Mouse (Mus musculus) heart, embryonic 10.5 days (tissue): ENCODE results near the gene Plce1. TPM values are rescaled to one million over a fixed set of nuclear protein-coding genes. Genes with fewer than 3 reads are reported as not detected.

Experiments used
- DNase-seq: peaks from one replicate; pipeline ENCODE4 v3.0.0-alpha.2; 2017; ENCODE audit warnings: low spot score
- H3K27ac ChIP-seq: fragments of 300-500 bp; sonication (generic); 2 replicates; pipeline ENCODE4 v1.5.1; 2016; ENCODE audit warnings: mild to moderate bottlenecking
- H3K27me3 ChIP-seq: fragments of 300-500 bp; sonication (generic); 2 replicates; pipeline ENCODE4 v1.6.1; 2016; ENCODE audit warnings: mild to moderate bottlenecking; ENCODE audit not compliant: poor library complexity, insufficient read depth, severe bottlenecking
- H3K36me3 ChIP-seq: fragments of 300-500 bp; sonication (generic); 2 replicates; pipeline ENCODE4 v1.6.1; 2016; ENCODE audit warnings: mild to moderate bottlenecking, moderate library complexity
- H3K4me1 ChIP-seq: fragments of 300-500 bp; sonication (generic); 2 replicates; pipeline ENCODE4 v1.6.1; 2016; ENCODE audit warnings: mild to moderate bottlenecking
- H3K4me3 ChIP-seq: fragments of 300-500 bp; sonication (generic); 2 replicates; pipeline ENCODE4 v1.5.1; 2016; ENCODE audit warnings: mild to moderate bottlenecking, moderate library complexity
- H3K9me3 ChIP-seq: fragments of 300-500 bp; sonication (generic); 2 replicates; pipeline ENCODE4 v1.6.1; 2016; ENCODE audit warnings: mild to moderate bottlenecking, moderate library complexity
- WGBS: fragments of 180-500 bp; shearing (Covaris S2); methylation state at CpG from one replicate; pipeline ENCODE4 v1.1.7; 2016; 5-methylcytosine and 5-hydroxymethylcytosine counted together
- polyA plus RNA-seq: library from polyadenylated mRNA; unstranded; fragments of >200 nt; fragmentation: Nextera tagmentation; extraction: Ambion mirVana; gene quantifications from 2 replicates; pipeline ENCODE4 v1.2.1, GENCODE M21; 2016

The Plce1 gene
- polyA plus RNA-seq, 1 experiment from 2014 or later, result 3.6 TPM

- no peaks in the 10 kb centered on the region for H3K27me3 ChIP-seq
- no peak for DNase-seq
- no peaks in the 10 kb centered on the region for H3K36me3 ChIP-seq
- 80% methylated on average over 6 of the region's 6 CpGs for WGBS
- H3K4me1 ChIP-seq, result no peaks in the 10 kb centered on the region
- no peaks in the 10 kb centered on the region for H3K9me3 ChIP-seq
- no peak overlapping the region for H3K27ac ChIP-seq
- H3K4me3 ChIP-seq, result no peak overlapping the region
These were observed 210.6 kb downstream of the Plce1 start for GRCm38 (mm10) chr19:38691533-38691932.

- Histone ChIP-seq H3K27me3 (no peaks in the 10 kb centered on the region), H3K36me3 (no peaks in the 10 kb centered on the region), H3K9me3 (no peaks in the 10 kb centered on the region), H3K27ac (no peak overlapping the region), H3K4me3 (no peak overlapping the region), H3K4me1 (no peaks in the 10 kb centered on the region)
- no peak for DNase-seq
- 54% methylated on average over 2 of the region's 2 CpGs for WGBS
These were observed 212.4 kb downstream of the Plce1 start for GRCm38 (mm10) chr19:38693331-38693730.

- no peak overlapping the region for H3K27ac ChIP-seq
- no peaks in the 10 kb centered on the region for H3K9me3 ChIP-seq
- no peak for DNase-seq
- 83% methylated on average over 4 of the region's 4 CpGs for WGBS
- no peaks in the 10 kb centered on the region for H3K36me3 ChIP-seq
- no peaks in the 10 kb centered on the region for H3K4me1 ChIP-seq
- H3K4me3 ChIP-seq, result no peak overlapping the region
- H3K27me3 ChIP-seq, result no peaks in the 10 kb centered on the region
These were observed 212.9 kb downstream of the Plce1 start for GRCm38 (mm10) chr19:38693769-38694168.

- Histone ChIP-seq H3K36me3 (no peaks in the 10 kb centered on the region), H3K9me3 (no peaks in the 10 kb centered on the region), H3K4me1 (no peaks in the 10 kb centered on the region), H3K27ac (no peak overlapping the region), H3K27me3 (no peaks in the 10 kb centered on the region), H3K4me3 (no peak overlapping the region)
- 92% methylated on average over 8 of the region's 8 CpGs for WGBS
- DNase-seq, result no peak
These were observed 220.9 kb downstream of the Plce1 start for GRCm38 (mm10) chr19:38701776-38702175.

GRCm38 (mm10) chr19:38704742-38705141 is 223.8 kb downstream of the Plce1 start:
- Histone ChIP-seq H3K4me3 (no peak overlapping the region), H3K4me1 (no peaks in the 10 kb centered on the region), H3K27me3 (no peaks in the 10 kb centered on the region), H3K36me3 (no peaks in the 10 kb centered on the region), H3K27ac (no peak overlapping the region), H3K9me3 (no peaks in the 10 kb centered on the region)
- 82% methylated on average over 3 of the region's 3 CpGs for WGBS
- DNase-seq, result no peak

GRCm38 (mm10) chr19:38705244-38705643 is 224.3 kb downstream of the Plce1 start:
- DNase-seq, result no peak
- Histone ChIP-seq H3K9me3 (no peaks in the 10 kb centered on the region), H3K27me3 (no peaks in the 10 kb centered on the region), H3K27ac (no peak overlapping the region), H3K36me3 (no peaks in the 10 kb centered on the region), H3K4me1 (no peaks in the 10 kb centered on the region), H3K4me3 (no peak overlapping the region)
- WGBS, result 89% methylated on average over 11 of the region's 11 CpGs

- no peaks in the 10 kb centered on the region for H3K27me3 ChIP-seq
- no peak for DNase-seq
- H3K9me3 ChIP-seq, result no peaks in the 10 kb centered on the region
- no peak overlapping the region for H3K4me3 ChIP-seq
- no peak overlapping the region for H3K27ac ChIP-seq
- no peaks in the 10 kb centered on the region for H3K4me1 ChIP-seq
- 79% methylated on average over 6 of the region's 6 CpGs for WGBS
- H3K36me3 ChIP-seq, result no peaks in the 10 kb centered on the region
These were observed 225.5 kb downstream of the Plce1 start for GRCm38 (mm10) chr19:38706449-38706848.

- DNase-seq, result no peak
- Histone ChIP-seq H3K27ac (no peak overlapping the region), H3K27me3 (no peaks in the 10 kb centered on the region), H3K4me3 (no peak overlapping the region), H3K36me3 (no peaks in the 10 kb centered on the region), H3K4me1 (no peaks in the 10 kb centered on the region), H3K9me3 (no peaks in the 10 kb centered on the region)
- WGBS, result 91% methylated on average over 2 of the region's 2 CpGs
These were observed 228.5 kb downstream of the Plce1 start for GRCm38 (mm10) chr19:38709376-38709775.

- H3K4me1 ChIP-seq, result no peaks in the 10 kb centered on the region
- H3K4me3 ChIP-seq, result no peak overlapping the region
- 88% methylated on average over 4 of the region's 4 CpGs for WGBS
- no peak for DNase-seq
- H3K27me3 ChIP-seq, result no peaks in the 10 kb centered on the region
- no peak overlapping the region for H3K27ac ChIP-seq
- H3K36me3 ChIP-seq, result no peaks in the 10 kb centered on the region
- no peaks in the 10 kb centered on the region for H3K9me3 ChIP-seq
These were observed 240.9 kb downstream of the Plce1 start for GRCm38 (mm10) chr19:38721808-38722207.

- Histone ChIP-seq H3K27me3 (no peaks in the 10 kb centered on the region), H3K4me3 (no peak overlapping the region), H3K27ac (no peak overlapping the region), H3K36me3 (no peaks in the 10 kb centered on the region), H3K9me3 (no peaks in the 10 kb centered on the region), H3K4me1 (no peaks in the 10 kb centered on the region)
- WGBS, result 84% methylated on average over 6 of the region's 6 CpGs
- DNase-seq, result no peak
These were observed 242.1 kb downstream of the Plce1 start for GRCm38 (mm10) chr19:38722982-38723381.

GRCm38 (mm10) chr19:38723969-38724368 is 243.1 kb downstream of the Plce1 start:
- 79% methylated on average over 5 of the region's 5 CpGs for WGBS
- Histone ChIP-seq H3K27ac (no peak overlapping the region), H3K36me3 (no peaks in the 10 kb centered on the region), H3K27me3 (no peaks in the 10 kb centered on the region), H3K9me3 (no peaks in the 10 kb centered on the region), H3K4me1 (no peaks in the 10 kb centered on the region), H3K4me3 (no peak overlapping the region)
- DNase-seq, result no peak

GRCm38 (mm10) chr19:38728842-38729241 is 247.9 kb downstream of the Plce1 start:
- 56% methylated on average over 6 of the region's 6 CpGs for WGBS
- Histone ChIP-seq H3K4me3 (no peak overlapping the region), H3K4me1 (no peaks in the 10 kb centered on the region), H3K9me3 (no peaks in the 10 kb centered on the region), H3K36me3 (no peaks in the 10 kb centered on the region), H3K27ac (no peak overlapping the region), H3K27me3 (no peaks in the 10 kb centered on the region)
- no peak for DNase-seq

GRCm38 (mm10) chr19:38729264-38729663 is 248.4 kb downstream of the Plce1 start:
- no peak overlapping the region for H3K27ac ChIP-seq
- no peaks in the 10 kb centered on the region for H3K9me3 ChIP-seq
- H3K36me3 ChIP-seq, result no peaks in the 10 kb centered on the region
- H3K4me3 ChIP-seq, result no peak overlapping the region
- no peaks in the 10 kb centered on the region for H3K27me3 ChIP-seq
- 7% methylated on average over 3 of the region's 3 CpGs for WGBS
- no peak for DNase-seq
- no peaks in the 10 kb centered on the region for H3K4me1 ChIP-seq

GRCm38 (mm10) chr19:38744546-38744945 is 263.6 kb downstream of the Plce1 start:
- Histone ChIP-seq H3K4me1 (peaks cover 8% of the 10 kb centered on the region; the same call in 1 of the 2 replicates), H3K36me3 (no peaks in the 10 kb centered on the region), H3K27me3 (no peaks in the 10 kb centered on the region), H3K9me3 (no peaks in the 10 kb centered on the region), H3K4me3 (no peak overlapping the region), H3K27ac (no peak overlapping the region)
- WGBS, result 85% methylated on average over 8 of the region's 8 CpGs
- DNase-seq, result no peak
